Mouse (Mus musculus) hindbrain, postnatal 0 days (tissue): ENCODE data around the gene Vps13c. TPM values are rescaled to one million over a fixed set of nuclear protein-coding genes. Genes with fewer than 3 reads are reported as not detected.

Experiments used
- ATAC-seq: fragments of 200-750 bp; cut with Nextera tagmentation; 2 replicates; pipeline ENCODE4 v1.8.0; 2017; ENCODE audit warnings: mild to moderate bottlenecking, moderate TSS enrichment, moderate library complexity
- DNase-seq: peaks from one replicate; pipeline ENCODE4 v3.0.0-alpha.2; 2015; ENCODE audit warnings: low spot score
- H3K27ac ChIP-seq: fragments of 300-500 bp; sonication (generic); 2 replicates; pipeline ENCODE4 v1.5.1; 2014; ENCODE audit warnings: mild to moderate bottlenecking
- H3K27me3 ChIP-seq: fragments of 300-500 bp; sonication (generic); 2 replicates; pipeline ENCODE4 v1.6.1; 2014; ENCODE audit warnings: low read length, mixed read lengths; ENCODE audit not compliant: insufficient read depth
- H3K36me3 ChIP-seq: fragments of 300-500 bp; sonication (generic); 2 replicates; pipeline ENCODE4 v1.6.1; 2014; ENCODE audit warnings: low read length, mixed read lengths; ENCODE audit not compliant: insufficient read depth
- H3K4me1 ChIP-seq: fragments of 300-500 bp; sonication (generic); 2 replicates; pipeline ENCODE4 v1.6.1; 2014; ENCODE audit warnings: antibody characterized with exemption, low read length, mixed read lengths; ENCODE audit not compliant: insufficient read depth
- H3K4me2 ChIP-seq: fragments of 300-500 bp; sonication (generic); 2 replicates; pipeline ENCODE4 v1.6.1; 2014; ENCODE audit warnings: low read depth, mild to moderate bottlenecking, low read length, moderate library complexity, mixed read lengths
- H3K4me3 ChIP-seq: fragments of 300-500 bp; sonication (generic); 2 replicates; pipeline ENCODE4 v1.5.1; 2014; ENCODE audit warnings: low read length
- H3K9ac ChIP-seq: fragments of 300-500 bp; sonication (generic); replicated peaks from 2 replicates; pipeline ENCODE4 v1.6.1; 2014; ENCODE audit warnings: mild to moderate bottlenecking, low read length, moderate library complexity, mixed read lengths
- H3K9me3 ChIP-seq: fragments of 300-500 bp; sonication (generic); 2 replicates; pipeline ENCODE4 v1.6.1; 2016; ENCODE audit warnings: low read length, mixed read lengths
- CTCF ChIP-seq: IDR thresholded peaks from 2 replicates; pipeline ENCODE4 v1.5.1; 2016; ENCODE audit warnings: antibody characterized with exemption, control low read depth, low read depth
- WGBS: fragments of 180-500 bp; shearing (Covaris S2); extraction: QIAGEN DNeasy Blood & Tissue Kit; methylation state at CpG from one replicate; pipeline ENCODE4 v1.1.7; 2014; 5-methylcytosine and 5-hydroxymethylcytosine counted together
- polyA plus RNA-seq: library from polyadenylated mRNA; unstranded; fragments of >200 nt; fragmentation: Nextera tagmentation; extraction: Ambion mirVana; gene quantifications from 2 replicates; pipeline ENCODE4 v1.2.1, GENCODE M21; 2015
- total RNA-seq: library from RNA; depleted of rRNA; stranded (reverse); fragments of >200 nt; gene quantifications from 2 replicates; pipeline ENCODE4 v1.2.3, GENCODE M21; 2014

Gene Vps13c
- total and polyA plus RNA-seq, 2 experiments from 2014 or later, result 7.5 to 25.8 TPM

GRCm38 (mm10) chr9:67845012-67845411 lies 4.8 kb downstream of the Vps13c start:
- no peaks in the 10 kb centered on the region for H3K36me3 ChIP-seq
- no peak for TF ChIP-seq CTCF
- H3K27me3 ChIP-seq, result no peaks in the 10 kb centered on the region
- no peak overlapping the region for H3K27ac ChIP-seq
- no peak overlapping the region for H3K4me3 ChIP-seq
- 82% methylated on average over 4 of the region's 4 CpGs for WGBS
- no peaks in the 10 kb centered on the region for H3K4me1 ChIP-seq
- H3K4me2 ChIP-seq, result no peak overlapping the region
- DNase-seq (no peak), ATAC-seq (no peak)
- H3K9ac ChIP-seq, result no peak overlapping the region
- no peaks in the 10 kb centered on the region for H3K9me3 ChIP-seq

DNA sequence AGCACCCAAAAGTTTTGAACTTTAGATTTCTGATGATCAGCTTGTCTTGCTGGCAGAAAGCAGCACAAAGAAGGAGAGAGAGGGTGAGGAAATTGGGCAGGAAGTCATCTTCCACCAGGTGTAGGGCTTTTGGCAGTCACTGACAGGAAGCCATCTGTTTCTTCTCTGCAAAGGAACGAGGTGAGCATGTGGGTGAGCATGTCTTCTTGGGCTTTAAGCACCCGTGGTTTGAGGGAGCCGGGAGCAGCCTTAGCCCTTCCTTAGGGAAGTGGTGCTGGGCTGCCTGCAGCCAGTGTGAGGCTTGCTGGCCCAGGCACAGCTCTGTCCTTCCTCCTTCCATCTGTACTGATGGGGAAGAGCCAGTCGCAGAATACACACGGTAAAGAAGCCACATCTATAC lies 5.5 kb downstream of the Vps13c start:
- WGBS, result 73% methylated on average over 5 of the region's 5 CpGs
- Histone ChIP-seq H3K4me1 (no peaks in the 10 kb centered on the region), H3K4me3 (no peak overlapping the region), H3K36me3 (no peaks in the 10 kb centered on the region), H3K4me2 (no peak overlapping the region), H3K9me3 (no peaks in the 10 kb centered on the region), H3K9ac (no peak overlapping the region), H3K27ac (no peak overlapping the region), H3K27me3 (no peaks in the 10 kb centered on the region)
- TF ChIP-seq CTCF, result no peak
- DNase-seq (no peak), ATAC-seq (no peak)

- DNase-seq (no peak), ATAC-seq (no peak)
- H3K27me3 ChIP-seq, result no peaks in the 10 kb centered on the region
- H3K4me2 ChIP-seq, result no peak overlapping the region
- H3K4me1 ChIP-seq, result no peaks in the 10 kb centered on the region
- WGBS, result 98% methylated on average over 2 of the region's 2 CpGs
- no peak overlapping the region for H3K4me3 ChIP-seq
- no peaks in the 10 kb centered on the region for H3K36me3 ChIP-seq
- no peak for TF ChIP-seq CTCF
- no peak overlapping the region for H3K27ac ChIP-seq
- H3K9me3 ChIP-seq, result no peaks in the 10 kb centered on the region
- no peak overlapping the region for H3K9ac ChIP-seq
These were observed 5.9 kb downstream of the Vps13c start for GRCm38 (mm10) chr9:67846089-67846488.

GRCm38 (mm10) chr9:67847606-67848005 lies 7.4 kb downstream of the Vps13c start:
- no peaks in the 10 kb centered on the region for H3K36me3 ChIP-seq
- no peak overlapping the region for H3K4me3 ChIP-seq
- no peak overlapping the region for H3K9ac ChIP-seq
- H3K27me3 ChIP-seq, result no peaks in the 10 kb centered on the region
- no peak for ATAC-seq
- no peaks in the 10 kb centered on the region for H3K4me1 ChIP-seq
- WGBS, result 63% methylated on average over 3 of the region's 3 CpGs
- no peak for TF ChIP-seq CTCF
- H3K9me3 ChIP-seq, result no peaks in the 10 kb centered on the region
- no peak overlapping the region for H3K27ac ChIP-seq
- no peak for DNase-seq
- no peak overlapping the region for H3K4me2 ChIP-seq

DNA sequence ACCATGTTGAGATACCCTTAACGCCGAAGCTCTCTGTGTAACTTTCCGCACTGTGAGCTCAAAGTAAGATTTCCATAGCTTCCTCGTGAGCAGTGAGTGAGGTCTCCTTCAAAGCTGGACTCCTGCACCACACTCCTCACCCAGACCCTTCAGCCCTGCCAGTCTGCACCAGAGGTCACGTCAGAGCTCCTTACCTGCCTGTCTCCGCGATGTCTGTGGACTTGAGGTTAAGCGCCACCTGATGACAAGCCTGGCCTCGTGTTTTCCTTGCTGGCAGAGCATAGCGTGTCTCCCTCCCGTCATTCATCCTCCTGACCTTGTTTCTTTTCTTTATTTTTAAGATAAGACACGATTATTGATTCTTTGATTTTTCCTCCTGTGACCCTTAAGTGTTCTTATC lies 9.2 kb downstream of the Vps13c start:
- WGBS, result 86% methylated on average over 12 of the region's 12 CpGs

DNA sequence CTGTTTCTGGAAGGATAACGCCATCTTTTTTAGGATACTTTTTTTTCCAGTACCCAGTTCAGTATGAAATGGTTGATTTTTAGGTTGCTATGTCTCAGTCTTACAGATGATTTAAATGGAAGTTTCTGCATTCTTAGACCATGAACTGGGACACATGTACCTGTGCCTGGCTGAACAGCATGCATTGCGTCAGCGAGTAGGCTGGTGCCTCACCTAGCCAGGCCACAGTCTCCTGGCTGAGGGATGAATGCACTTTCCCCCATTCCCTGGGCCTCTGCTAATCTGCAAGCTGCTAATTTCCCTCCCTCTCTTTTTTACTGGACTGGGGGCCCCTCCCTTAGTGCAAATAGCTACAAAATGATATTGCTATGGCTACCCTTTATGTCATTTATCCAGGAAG lies 9.7 kb downstream of the Vps13c start:
- no peaks in the 10 kb centered on the region for H3K9me3 ChIP-seq
- TF ChIP-seq CTCF, result no peak
- ATAC-seq, result no peak
- H3K4me1 ChIP-seq, result no peaks in the 10 kb centered on the region
- no peak overlapping the region for H3K4me2 ChIP-seq
- H3K36me3 ChIP-seq, result peaks cover 1% of the 10 kb centered on the region
- no peak overlapping the region for H3K4me3 ChIP-seq
- no peak overlapping the region for H3K27ac ChIP-seq
- DNase-seq, result no peak
- no peaks in the 10 kb centered on the region for H3K27me3 ChIP-seq
- WGBS, result 100% methylated on average over 3 of the region's 3 CpGs
- H3K9ac ChIP-seq, result no peak overlapping the region

More for the DNA sequence above, 9.2 kb downstream of the Vps13c start:
- Histone ChIP-seq H3K36me3 (no peaks in the 10 kb centered on the region), H3K9me3 (no peaks in the 10 kb centered on the region), H3K4me3 (no peak overlapping the region), H3K27me3 (no peaks in the 10 kb centered on the region), H3K9ac (no peak overlapping the region), H3K27ac (no peak overlapping the region), H3K4me2 (no peak overlapping the region), H3K4me1 (no peaks in the 10 kb centered on the region)
- DNase-seq (no peak), ATAC-seq (no peak)
- TF ChIP-seq CTCF, result no peak

DNA sequence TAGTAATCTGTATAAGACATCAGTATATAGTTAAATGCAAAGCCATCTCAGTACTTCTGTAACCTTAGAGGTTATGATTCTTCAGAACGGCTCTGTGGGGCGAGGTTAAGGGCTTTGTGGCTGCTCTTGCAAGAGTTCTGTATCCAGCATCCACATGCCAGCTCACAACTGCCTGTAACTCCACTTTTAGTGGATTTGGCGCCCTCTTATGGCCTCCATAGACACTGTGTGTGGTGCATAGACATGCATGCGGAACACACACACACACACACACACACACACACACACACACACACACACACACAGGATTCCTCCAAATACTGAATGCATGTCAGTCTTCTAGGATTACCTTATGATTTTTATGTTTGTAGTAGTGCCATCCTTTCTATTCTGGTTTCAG lies 11.0 kb downstream of the Vps13c start:
- H3K9ac ChIP-seq, result no peak overlapping the region
- no peak overlapping the region for H3K4me2 ChIP-seq
- H3K4me1 ChIP-seq, result no peaks in the 10 kb centered on the region
- H3K4me3 ChIP-seq, result no peak overlapping the region
- ATAC-seq (no peak), DNase-seq (peak; percentile 61)
- 81% methylated on average over 4 of the region's 4 CpGs for WGBS
- peak; percentile 46; the same call in 1 of the 2 replicates for TF ChIP-seq CTCF
- H3K27ac ChIP-seq, result no peak overlapping the region
- no peaks in the 10 kb centered on the region for H3K27me3 ChIP-seq
- H3K9me3 ChIP-seq, result no peaks in the 10 kb centered on the region
- peaks cover 6% of the 10 kb centered on the region for H3K36me3 ChIP-seq
